Mouse (Mus musculus) bone marrow, adult 2 months (tissue): ENCODE results near the gene Zc3hav1.

Experiments used
- CTCF ChIP-seq: fragments of 200-500 bp; IDR thresholded peaks from 2 replicates; pipeline ENCODE4 v1.5.1; 2011; ENCODE audit warnings: low read length, control low read depth; ENCODE audit not compliant: control insufficient read depth, insufficient read depth
- POLR2A ChIP-seq: fragments of 200-500 bp; IDR thresholded peaks from 2 replicates; pipeline ENCODE4 v1.6.1; 2011; ENCODE audit warnings: low read depth, mild to moderate bottlenecking, control low read depth, low read length, borderline replicate concordance; ENCODE audit not compliant: control insufficient read depth

DNA sequence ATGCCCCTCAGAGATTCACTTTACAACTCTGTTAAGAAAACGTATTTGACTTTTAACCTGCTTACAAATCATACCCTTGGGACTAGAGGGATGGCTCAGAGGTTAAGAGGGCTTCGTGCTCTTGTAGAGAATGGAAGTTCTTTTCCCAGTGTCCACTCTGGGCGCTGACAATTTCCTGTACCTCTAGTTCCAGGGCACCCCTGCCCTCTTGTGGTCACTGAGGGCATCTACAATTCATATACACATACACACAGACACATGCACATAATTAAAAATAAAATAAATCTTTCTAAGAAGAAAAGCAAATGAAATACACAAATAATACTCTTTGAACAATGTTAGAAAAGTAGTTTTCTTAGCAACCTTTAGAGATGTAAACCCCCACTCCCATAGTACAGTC lies 15.5 kb upstream of the Zc3hav1 start:
- TF ChIP-seq CTCF = no peak
- no peak for TF ChIP-seq POLR2A
